Mouse (Mus musculus) liver, adult 2 months (tissue): ENCODE data around the gene Ssh2. TPM values are rescaled to one million over a fixed set of nuclear protein-coding genes. Genes with fewer than 3 reads are reported as not detected.

Experiments
- DNase-seq: peaks from one replicate; pipeline ENCODE4 v3.0.0-alpha.2; 2011; ENCODE audit warnings: low read depth, low spot score; ENCODE audit errors: extremely low read depth
- H3K27ac ChIP-seq: fragments of 200-500 bp; replicated peaks from 2 replicates; pipeline ENCODE4 v1.5.1; 2012; ENCODE audit warnings: low read depth, mild to moderate bottlenecking, control low read depth, inconsistent platforms, low read length; ENCODE audit not compliant: insufficient read depth
- H3K27me3 ChIP-seq: fragments of 200-500 bp; 2 replicates; pipeline ENCODE4 v1.6.1; 2012; ENCODE audit warnings: mild to moderate bottlenecking, moderate library complexity, low read length, inconsistent platforms; ENCODE audit not compliant: control insufficient read depth, insufficient read depth
- H3K36me3 ChIP-seq: fragments of 200-500 bp; 2 replicates; pipeline ENCODE4 v1.6.1; 2012; ENCODE audit warnings: low read length, inconsistent platforms; ENCODE audit not compliant: control insufficient read depth, insufficient read depth
- H3K4me1 ChIP-seq: fragments of 200-500 bp; 2 replicates; pipeline ENCODE4 v1.6.1; 2011; ENCODE audit warnings: low read length; ENCODE audit not compliant: control insufficient read depth, insufficient read depth
- H3K4me3 ChIP-seq: fragments of 200-500 bp; 2 replicates; pipeline ENCODE4 v1.5.1; 2011; ENCODE audit warnings: low read depth, mild to moderate bottlenecking, control low read depth, low read length, moderate library complexity; ENCODE audit not compliant: insufficient read depth
- H3K79me2 ChIP-seq: fragments of 200-500 bp; 2 replicates; pipeline ENCODE4 v1.6.1; 2012; ENCODE audit warnings: inconsistent platforms, mild to moderate bottlenecking, low read length, moderate library complexity; ENCODE audit not compliant: control insufficient read depth, insufficient read depth
- H3K9ac ChIP-seq: fragments of 200-500 bp; 2 replicates; pipeline ENCODE4 v1.6.1; 2012; ENCODE audit warnings: low read depth, mild to moderate bottlenecking, control low read depth, inconsistent platforms, low read length
- CTCF ChIP-seq: fragments of 200-500 bp; IDR thresholded peaks from 2 replicates; pipeline ENCODE4 v1.5.1; 2011; ENCODE audit warnings: low read depth, low read length, control low read depth
- POLR2A ChIP-seq: fragments of 200-500 bp; IDR thresholded peaks from 2 replicates; pipeline ENCODE4 v1.6.1; 2011; ENCODE audit warnings: low read length, control low read depth; ENCODE audit not compliant: insufficient read depth; ENCODE audit errors: extremely low read depth
- WGBS: fragments of 180-500 bp; shearing (Covaris S2); methylation state at CpG from one replicate; pipeline ENCODE4 v1.1.7; 2018; 5-methylcytosine and 5-hydroxymethylcytosine counted together
- polyA plus RNA-seq: library from polyadenylated mRNA; depleted of rRNA; stranded (reverse); fragments of >200 nt; gene quantifications from 2 replicates; pipeline ENCODE4 v1.2.3, GENCODE M21; 2012
- total RNA-seq: library from RNA; depleted of rRNA; stranded (reverse); fragments of >200 nt; gene quantifications from 2 replicates; pipeline ENCODE4 v1.2.3, GENCODE M21; 2014

The Ssh2 gene
- total and polyA plus RNA-seq, 2 experiments = 3.7 to 20.1 TPM

DNA sequence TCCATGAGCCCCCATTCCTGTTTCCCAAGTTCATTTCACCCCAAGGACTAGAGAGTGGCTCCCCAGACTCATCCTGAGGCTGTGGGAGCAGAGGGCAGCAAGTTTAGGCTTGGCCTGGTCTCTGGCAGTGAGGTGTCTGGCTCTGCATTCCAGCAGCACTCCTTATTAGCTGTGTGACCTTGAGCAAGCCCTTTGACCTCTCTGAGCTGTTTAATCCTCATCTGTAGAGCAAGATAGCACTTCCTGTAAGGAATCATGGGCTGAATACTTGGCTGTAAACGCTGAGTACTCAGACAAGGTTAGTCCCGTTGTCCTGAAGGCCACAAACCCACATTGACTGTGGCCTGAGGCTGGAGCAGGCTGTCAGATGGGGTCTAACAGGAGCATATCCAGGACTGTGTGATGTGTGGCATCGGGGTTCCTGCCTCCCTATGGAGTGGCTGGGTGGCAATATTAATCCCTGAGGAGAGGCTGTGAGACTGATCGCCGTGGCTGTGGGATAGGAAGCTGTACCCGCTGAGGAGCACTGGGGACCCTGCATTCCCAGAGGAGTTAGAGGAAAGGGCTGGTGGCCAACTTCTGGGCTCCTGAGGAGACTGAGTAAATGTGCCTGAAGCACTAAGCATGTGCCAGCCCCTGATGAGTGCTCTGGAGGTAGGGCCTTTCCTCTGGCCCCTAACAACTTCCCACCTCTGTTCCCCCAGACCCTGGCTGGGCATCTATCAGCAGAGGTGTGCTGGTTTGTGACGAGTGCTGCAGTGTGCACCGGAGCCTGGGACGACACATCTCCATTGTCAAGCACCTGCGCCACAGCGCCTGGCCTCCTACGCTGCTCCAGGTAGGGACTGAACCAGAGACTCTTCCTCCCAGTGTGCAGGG lies 282.4 kb downstream of the Ssh2 start:
- H3K9ac ChIP-seq = no peak overlapping the region
- no peaks in the 10 kb centered on the region for H3K27me3 ChIP-seq
- H3K4me3 ChIP-seq = no peak overlapping the region
- TF ChIP-seq CTCF (no peak), POLR2A (no peak)
- peaks cover 7% of the 10 kb centered on the region for H3K4me1 ChIP-seq
- 82% methylated on average over 12 of the region's 12 CpGs for WGBS
- H3K36me3 ChIP-seq = no peaks in the 10 kb centered on the region
- 0 out of 2 replicates have a peak overlapping the region, but pooled peaks have one; percentile 23 for H3K27ac ChIP-seq
- DNase-seq = no peak
- peaks cover 11% of the 10 kb centered on the region for H3K79me2 ChIP-seq

DNA sequence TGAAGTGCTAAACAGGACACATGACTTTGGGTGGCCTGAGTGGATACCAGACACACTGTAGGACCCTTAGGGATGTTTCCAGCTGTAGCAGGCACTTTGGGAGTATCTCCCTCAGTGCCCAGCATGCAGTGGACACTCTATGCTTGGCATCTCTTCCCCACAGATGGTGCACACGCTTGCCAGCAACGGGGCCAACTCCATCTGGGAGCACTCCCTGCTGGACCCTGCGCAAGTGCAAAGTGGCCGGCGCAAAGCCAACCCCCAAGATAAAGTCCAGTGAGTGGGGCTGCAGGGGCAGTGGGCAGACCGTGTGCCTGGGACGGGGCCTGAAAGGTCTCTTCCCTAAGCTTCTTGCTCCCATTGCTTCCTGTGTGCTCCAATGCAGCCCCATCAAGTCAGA lies 283.3 kb downstream of the Ssh2 start:
- H3K4me1 ChIP-seq = peaks cover 5% of the 10 kb centered on the region
- no peak overlapping the region for H3K9ac ChIP-seq
- no peaks in the 10 kb centered on the region for H3K27me3 ChIP-seq
- no peaks in the 10 kb centered on the region for H3K36me3 ChIP-seq
- H3K4me3 ChIP-seq = no peak overlapping the region
- 89% methylated on average over 7 of the region's 7 CpGs for WGBS
- TF ChIP-seq CTCF (no peak), POLR2A (no peak)
- no peak overlapping the region for H3K27ac ChIP-seq
- DNase-seq = no peak
- peaks cover 11% of the 10 kb centered on the region; the same call in 1 of the 2 replicates for H3K79me2 ChIP-seq

DNA sequence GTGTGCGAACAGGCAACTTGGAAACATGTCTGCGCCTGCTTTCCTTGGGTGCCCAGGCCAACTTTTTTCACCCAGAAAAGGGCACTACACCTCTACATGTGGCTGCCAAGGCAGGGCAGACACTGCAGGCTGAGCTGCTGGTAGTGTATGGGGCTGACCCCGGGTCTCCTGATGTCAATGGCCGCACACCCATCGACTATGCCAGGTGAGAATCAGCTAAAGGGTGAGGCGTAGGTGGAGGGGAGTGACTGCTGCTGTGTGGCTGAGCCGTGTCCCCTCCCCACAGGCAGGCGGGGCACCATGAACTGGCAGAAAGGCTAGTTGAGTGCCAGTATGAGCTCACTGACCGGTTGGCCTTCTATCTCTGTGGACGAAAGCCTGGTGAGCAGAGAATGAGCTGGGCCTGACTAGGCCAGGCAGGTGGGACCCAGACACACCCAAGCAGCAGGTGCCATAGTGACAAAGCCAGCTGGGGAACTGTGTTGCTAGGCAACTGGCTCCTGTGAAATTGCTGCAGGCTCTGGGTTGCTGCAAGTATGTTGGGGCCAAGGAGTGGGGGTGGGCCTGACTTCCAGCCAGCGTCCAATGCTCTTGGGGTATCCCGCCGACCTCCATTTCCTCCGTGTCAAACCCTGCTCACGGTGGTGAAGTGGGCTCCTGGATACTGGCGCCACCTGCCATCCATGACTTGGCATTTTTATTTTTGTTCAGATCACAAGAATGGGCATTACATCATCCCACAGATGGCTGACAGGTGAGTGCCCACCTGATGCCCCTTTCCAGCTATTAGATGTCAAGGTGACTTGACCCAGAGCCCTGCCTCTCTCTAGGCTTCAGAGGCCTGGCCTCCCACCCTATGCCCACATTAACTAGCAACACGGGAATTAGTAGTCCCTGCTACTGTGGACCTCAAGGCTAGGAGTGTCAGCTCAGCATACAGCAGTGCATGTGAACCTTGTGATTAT lies 284.6 kb downstream of the Ssh2 start:
- no peak for DNase-seq
- H3K36me3 ChIP-seq = no peaks in the 10 kb centered on the region

DNA sequence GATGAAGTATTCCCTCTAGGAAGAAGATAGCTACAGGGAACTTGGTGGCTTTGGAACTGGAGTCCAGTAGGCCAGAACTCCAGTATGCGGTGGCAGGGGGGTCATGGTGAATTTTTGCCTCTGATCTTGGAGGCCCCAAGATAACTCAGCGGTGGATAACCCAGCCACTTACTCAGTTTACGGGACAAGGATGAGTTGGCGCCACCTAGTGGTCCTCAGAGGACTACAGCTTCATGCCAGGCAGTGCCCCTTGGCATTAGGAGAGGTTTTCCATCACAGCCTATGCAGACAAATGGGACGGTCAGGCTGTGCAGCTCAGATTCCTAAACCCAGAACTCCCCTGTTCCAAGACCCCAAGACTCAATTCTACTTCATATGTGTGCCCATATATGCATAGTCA lies 285.3 kb downstream of the Ssh2 start:
- peak; percentile 63 for DNase-seq
- H3K36me3 ChIP-seq = no peaks in the 10 kb centered on the region
- H3K79me2 ChIP-seq = peaks cover 7% of the 10 kb centered on the region; the same call in 1 of the 2 replicates
- H3K27me3 ChIP-seq = no peaks in the 10 kb centered on the region
- TF ChIP-seq POLR2A (no peak), CTCF (peak; percentile 91)
- WGBS = 22% methylated on average over 5 of the region's 5 CpGs
- H3K9ac ChIP-seq = no peak overlapping the region
- no peak overlapping the region for H3K4me3 ChIP-seq
- no peaks in the 10 kb centered on the region for H3K4me1 ChIP-seq
- H3K27ac ChIP-seq = no peak overlapping the region

More for the DNA sequence above, 284.6 kb downstream of the Ssh2 start:
- Histone ChIP-seq H3K27ac (no peak overlapping the region), H3K79me2 (peaks cover 9% of the 10 kb centered on the region; the same call in 1 of the 2 replicates), H3K9ac (no peak overlapping the region), H3K27me3 (no peaks in the 10 kb centered on the region), H3K4me3 (no peak overlapping the region), H3K4me1 (peaks cover 1% of the 10 kb centered on the region; the same call in 1 of the 2 replicates)
- 87% methylated on average over 17 of the region's 17 CpGs for WGBS
- TF ChIP-seq POLR2A = no peak

DNA sequence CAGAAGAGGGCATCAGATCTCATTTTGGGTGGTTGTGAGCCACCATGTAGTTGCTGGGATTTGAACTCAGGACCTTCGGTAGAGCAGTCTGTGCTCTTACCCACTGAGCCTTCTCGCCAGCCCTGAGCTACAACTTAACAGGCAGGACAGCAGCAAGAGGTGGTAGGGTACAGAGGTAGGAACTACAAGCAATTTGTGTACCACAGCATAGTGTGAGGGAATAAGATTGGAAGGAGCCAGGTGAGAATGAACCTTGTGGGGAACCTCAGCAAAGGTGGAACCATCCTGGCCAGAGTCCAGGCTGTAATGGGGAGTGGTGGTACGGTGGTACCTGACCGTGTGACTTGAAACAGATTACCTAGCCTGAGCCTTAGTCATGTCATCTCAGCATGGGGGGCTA lies 285.9 kb downstream of the Ssh2 start:
- Histone ChIP-seq H3K27me3 (no peaks in the 10 kb centered on the region), H3K9ac (no peak overlapping the region), H3K36me3 (no peaks in the 10 kb centered on the region), H3K4me3 (no peak overlapping the region), H3K79me2 (peaks cover 6% of the 10 kb centered on the region; the same call in 1 of the 2 replicates), H3K4me1 (no peaks in the 10 kb centered on the region), H3K27ac (no peak overlapping the region)
- TF ChIP-seq POLR2A (no peak), CTCF (no peak)
- no peak for DNase-seq
- 91% methylated on average over 4 of the region's 4 CpGs for WGBS
